Mouse (Mus musculus) ES-Bruce4 (cell line): Measurements from ENCODE around the gene Wdr90. TPM values are rescaled to one million over a fixed set of nuclear protein-coding genes. Genes with fewer than 3 reads are reported as not detected.

Experiments
- H3K27ac ChIP-seq: 2 replicates; pipeline ENCODE4 v1.5.1; 2012; ENCODE audit warnings: low read length, inconsistent platforms; ENCODE audit not compliant: insufficient read depth
- H3K27me3 ChIP-seq: 2 replicates; pipeline ENCODE4 v1.6.1; 2012; ENCODE audit warnings: mild to moderate bottlenecking, low read length, inconsistent platforms; ENCODE audit not compliant: control insufficient read depth, poor library complexity, insufficient read depth, severe bottlenecking
- H3K36me3 ChIP-seq: 2 replicates; pipeline ENCODE4 v1.6.1; 2012; ENCODE audit warnings: inconsistent platforms, mild to moderate bottlenecking, low read length, moderate library complexity; ENCODE audit not compliant: control insufficient read depth, poor library complexity, insufficient read depth, severe bottlenecking
- H3K4me1 ChIP-seq: one replicate; pipeline ENCODE4 v1.8.1; 2011; ENCODE audit warnings: low read length; ENCODE audit not compliant: control insufficient read depth, insufficient read depth
- H3K4me3 ChIP-seq: 2 replicates; pipeline ENCODE4 v1.5.1; 2011; ENCODE audit warnings: low read depth, mild to moderate bottlenecking, low read length
- H3K9ac ChIP-seq: 2 replicates; pipeline ENCODE4 v1.6.1; 2012; ENCODE audit warnings: low read depth, mild to moderate bottlenecking, inconsistent platforms; ENCODE audit not compliant: poor library complexity, severe bottlenecking
- H3K9me3 ChIP-seq: replicated peaks from 2 replicates; pipeline ENCODE4 v1.6.1; 2012; ENCODE audit warnings: mild to moderate bottlenecking, low read length, inconsistent platforms; ENCODE audit not compliant: control insufficient read depth, poor library complexity, insufficient read depth, severe bottlenecking
- CTCF ChIP-seq: IDR thresholded peaks from one replicate; pipeline ENCODE4 v1.8.1; 2011; ENCODE audit warnings: low read depth, low read length
- EP300 ChIP-seq: IDR thresholded peaks from 2 replicates; pipeline ENCODE4 v1.6.1; 2011; ENCODE audit warnings: low read depth, low read length; ENCODE audit not compliant: insufficient read depth
- POLR2A ChIP-seq: IDR thresholded peaks from one replicate; pipeline ENCODE4 v1.8.1; 2011; ENCODE audit warnings: low read length; ENCODE audit not compliant: insufficient read depth
- polyA plus RNA-seq: library from polyadenylated mRNA; stranded (reverse); fragments of >200 nt; gene quantifications from 2 replicates; pipeline ENCODE4 v1.2.4, GENCODE M21; 2011; ENCODE audit warnings: low read depth; ENCODE audit not compliant: missing spikeins, insufficient read depth, insufficient read length

Wdr90 gene
- polyA plus RNA-seq, 1 experiment: 10.5 TPM

GRCm38 (mm10) chr17:25865288-25865687 lies 4.0 kb upstream of the Wdr90 start:
- H3K36me3 ChIP-seq: no peaks in the 10 kb centered on the region
- H3K9me3 ChIP-seq: no peaks in the 10 kb centered on the region
- no peak overlapping the region for H3K9ac ChIP-seq
- no peaks in the 10 kb centered on the region for H3K27me3 ChIP-seq
- H3K4me1 ChIP-seq: peaks cover 3% of the 10 kb centered on the region
- H3K4me3 ChIP-seq: no peak overlapping the region
- TF ChIP-seq CTCF (no peak), POLR2A (no peak), EP300 (no peak)
- no peak overlapping the region for H3K27ac ChIP-seq

GRCm38 (mm10) chr17:25864311-25864710 lies 3.0 kb upstream of the Wdr90 start:
- TF ChIP-seq POLR2A (no peak), CTCF (no peak), EP300 (no peak)
- H3K9ac ChIP-seq: no peak overlapping the region
- H3K36me3 ChIP-seq: no peaks in the 10 kb centered on the region
- no peaks in the 10 kb centered on the region for H3K27me3 ChIP-seq
- peaks cover 3% of the 10 kb centered on the region for H3K4me1 ChIP-seq
- H3K4me3 ChIP-seq: no peak overlapping the region
- H3K27ac ChIP-seq: no peak overlapping the region
- H3K9me3 ChIP-seq: no peaks in the 10 kb centered on the region

GRCm38 (mm10) chr17:25863681-25864080 lies 2.4 kb upstream of the Wdr90 start:
- H3K27me3 ChIP-seq: no peaks in the 10 kb centered on the region
- no peak overlapping the region for H3K27ac ChIP-seq
- no peaks in the 10 kb centered on the region for H3K9me3 ChIP-seq
- H3K4me1 ChIP-seq: peaks cover 3% of the 10 kb centered on the region
- no peaks in the 10 kb centered on the region for H3K36me3 ChIP-seq
- no peak for TF ChIP-seq EP300
- TF ChIP-seq POLR2A: no peak
- TF ChIP-seq CTCF: no peak
- no peak overlapping the region for H3K9ac ChIP-seq
- no peak overlapping the region for H3K4me3 ChIP-seq

GRCm38 (mm10) chr17:25861704-25862612 lies 657 bp upstream of the Wdr90 start:
- Histone ChIP-seq H3K4me1 (peaks cover 3% of the 10 kb centered on the region), H3K9ac (peak overlapping the region; percentile 66), H3K9me3 (no peaks in the 10 kb centered on the region), H3K36me3 (no peaks in the 10 kb centered on the region), H3K4me3 (peak overlapping the region; percentile 83), H3K27ac (no peak overlapping the region), H3K27me3 (no peaks in the 10 kb centered on the region)
- TF ChIP-seq EP300 (no peak), CTCF (no peak), POLR2A (no peak)

GRCm38 (mm10) chr17:25860229-25860628 lies 1.1 kb downstream of the Wdr90 start:
- H3K36me3 ChIP-seq: no peaks in the 10 kb centered on the region
- no peak for TF ChIP-seq CTCF
- no peak for TF ChIP-seq POLR2A
- TF ChIP-seq EP300: no peak
- H3K9me3 ChIP-seq: no peaks in the 10 kb centered on the region
- no peak overlapping the region for H3K4me3 ChIP-seq
- H3K9ac ChIP-seq: no peak overlapping the region; the same call in 1 of the 2 replicates
- H3K27me3 ChIP-seq: no peaks in the 10 kb centered on the region
- H3K4me1 ChIP-seq: peaks cover 3% of the 10 kb centered on the region
- no peak overlapping the region for H3K27ac ChIP-seq

DNA sequence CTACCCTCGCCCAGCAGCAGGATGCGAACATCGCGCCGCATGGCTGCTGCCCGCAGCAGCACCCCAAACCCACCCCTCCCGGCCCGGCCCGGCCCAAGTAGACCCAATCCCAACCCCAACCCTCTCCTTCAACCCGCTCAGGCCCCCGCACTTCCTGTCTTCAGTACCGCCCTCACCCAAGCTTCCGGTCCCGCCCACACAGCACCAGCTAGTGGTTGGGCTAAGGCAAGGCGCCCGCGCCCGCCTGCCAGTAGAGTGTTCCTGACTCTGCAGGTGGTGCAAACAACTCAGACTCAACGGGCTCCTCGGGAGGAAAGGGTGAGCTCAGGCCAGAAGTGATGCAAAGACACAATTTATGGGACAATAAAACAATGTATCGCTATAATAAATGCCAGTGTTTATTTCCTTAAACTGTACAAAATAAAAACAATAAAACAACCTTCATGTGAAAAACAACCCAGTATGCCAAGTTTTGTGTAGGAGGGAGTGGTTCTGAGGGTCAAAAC lies 16.9 kb downstream of the Wdr90 start, which contains the start of gene Rhot2:
TSS of gene Rhot2 (minus strand) at position 456 of the 506 bp plus-strand sequence.
- Histone ChIP-seq H3K27ac (no peak within 1 kb of the TSS), H3K4me3 (peak within 1 kb of the TSS; percentile 84), H3K36me3 (peaks cover 17% of the 10 kb centered on the region), H3K4me1 (no peaks in the 10 kb centered on the region), H3K9me3 (no peaks in the 10 kb centered on the region), H3K27me3 (no peaks in the 10 kb centered on the region), H3K9ac (peak within 1 kb of the TSS; percentile 88)
- TF ChIP-seq POLR2A (no peak), CTCF (no peak), EP300 (no peak)
